Mouse (Mus musculus): ENCODE measurements around the gene Frem3. TPM values are rescaled to one million over a fixed set of nuclear protein-coding genes. Genes with fewer than 3 reads are reported as not detected.

Gene Frem3
- not detected for polyA plus RNA-seq (2017; shearing (Covaris generic))

GRCm38 (mm10) chr8:80610549-80611440 lies at the start of gene Frem3:
TSS of gene Frem3 (plus strand) at chr8:80611080.

GRCm38 (mm10) chr8:80739155-80739924 lies 128.5 kb downstream of the Frem3 start, which contains the start of gene Smarca5:
TSS of gene Smarca5 (minus strand) at chr8:80739497.

Other genes starting within 250 kb of the Frem3 start
- gene Gypa, start 117.3 kb upstream of the Frem3 start, polyA plus RNA-seq (2017; shearing (Covaris generic)) = not detected
- gene Smarca5, start 128.4 kb downstream of the Frem3 start, polyA plus RNA-seq (2017; shearing (Covaris generic)) = 132 TPM

All from CD4-positive, CD25-positive, alpha-beta regulatory T cell (primary cell).